Mouse (Mus musculus): Measurements from ENCODE around the gene Ibsp.

Ibsp gene

DNA sequence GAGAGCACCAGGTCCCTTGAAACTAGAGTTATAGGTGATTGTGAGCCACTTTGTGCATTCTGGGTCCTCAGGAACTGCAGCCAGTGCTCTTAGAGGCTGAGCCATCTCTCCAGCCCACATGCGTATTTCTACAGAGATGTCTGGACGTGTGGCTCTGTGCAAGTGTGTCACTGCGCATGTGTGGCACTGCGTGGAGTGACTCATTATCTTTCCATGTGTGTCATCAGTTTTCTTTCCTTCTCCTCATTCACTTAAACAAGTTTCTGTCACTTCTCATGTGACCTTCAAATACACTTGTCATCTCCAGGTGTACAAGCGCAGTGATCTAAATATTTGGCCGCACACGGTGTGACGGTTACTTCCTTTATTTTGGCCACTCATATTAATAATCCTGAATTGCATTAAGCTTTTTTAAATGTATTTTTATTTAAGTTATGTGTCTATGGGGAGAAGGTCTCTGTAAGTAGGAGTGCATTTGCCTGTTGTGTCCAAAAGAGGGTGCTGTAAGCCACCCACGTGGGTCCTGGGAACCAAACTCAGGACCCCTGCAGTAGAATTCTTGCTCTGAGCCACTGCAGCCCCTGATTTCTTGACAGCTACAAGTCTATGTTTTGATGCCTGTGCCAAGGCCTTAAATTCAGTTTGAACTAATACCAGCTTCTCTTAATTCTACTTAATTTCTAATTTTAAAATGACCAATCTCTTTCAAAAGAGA, 45.7 kb downstream of the Ibsp start:
- DNase-seq = no peak

- DNase-seq = no peak
Observed at GRCm38 (mm10) chr5:104345241-104345630, 46.3 kb downstream of the Ibsp start.

DNA sequence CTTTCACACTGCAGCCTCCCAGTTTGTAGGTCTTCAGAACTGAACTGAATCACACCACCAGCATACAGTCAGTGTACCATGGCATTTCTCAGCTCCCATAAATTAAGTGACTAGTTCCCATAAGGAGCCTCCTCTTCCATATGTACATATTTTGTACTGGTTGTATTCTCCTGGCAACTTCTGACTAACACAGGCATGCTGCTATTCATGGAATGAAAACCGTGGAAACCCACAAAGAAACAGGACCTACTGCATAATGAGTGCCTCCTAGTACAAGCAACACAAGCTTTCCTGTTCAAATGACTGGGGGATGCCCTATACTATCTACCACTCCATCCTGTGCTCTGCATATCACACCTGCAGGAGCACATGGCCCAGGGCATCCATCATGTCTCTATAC, 52.1 kb downstream of the Ibsp start:
- no peak for DNase-seq

DNA sequence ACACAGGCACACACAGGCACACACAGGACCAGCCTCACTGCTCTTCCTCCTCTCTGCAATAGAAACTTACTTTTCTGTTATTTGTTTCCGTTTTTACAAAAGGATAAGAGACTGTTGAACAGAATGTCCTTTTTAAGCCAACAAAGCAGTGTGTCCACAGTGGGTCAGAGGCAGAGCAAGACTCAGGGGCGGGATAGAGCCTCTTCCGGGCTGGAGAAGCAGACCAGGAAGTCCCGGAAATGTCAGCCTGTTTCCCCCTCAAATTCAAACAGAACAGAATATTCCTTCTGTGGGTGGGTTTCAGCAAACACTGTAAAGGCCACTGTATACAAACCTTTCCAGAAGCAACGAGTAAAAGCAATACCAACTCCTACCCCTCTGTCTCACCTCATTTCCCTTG, 52.9 kb downstream of the Ibsp start:
- DNase-seq = no peak

DNA sequence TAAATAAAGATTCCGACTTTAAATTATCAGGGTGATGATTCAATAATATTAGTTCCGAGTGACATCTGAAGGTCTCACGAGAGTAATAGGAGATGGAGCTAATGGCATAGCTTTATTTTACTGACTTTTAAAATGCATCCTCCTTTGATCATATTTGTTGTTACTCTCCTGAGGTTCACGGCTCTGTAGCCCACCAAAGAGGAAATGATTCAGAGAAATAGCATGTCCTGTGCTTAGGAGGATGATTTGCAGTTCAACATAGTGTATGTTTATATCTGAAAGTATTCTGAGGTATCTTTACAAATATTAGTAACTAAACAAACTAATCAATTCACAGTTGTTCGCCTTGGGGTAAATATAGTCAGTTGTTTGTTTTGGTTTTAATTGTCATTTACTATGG, 58.6 kb downstream of the Ibsp start:
- no peak for DNase-seq

DNA sequence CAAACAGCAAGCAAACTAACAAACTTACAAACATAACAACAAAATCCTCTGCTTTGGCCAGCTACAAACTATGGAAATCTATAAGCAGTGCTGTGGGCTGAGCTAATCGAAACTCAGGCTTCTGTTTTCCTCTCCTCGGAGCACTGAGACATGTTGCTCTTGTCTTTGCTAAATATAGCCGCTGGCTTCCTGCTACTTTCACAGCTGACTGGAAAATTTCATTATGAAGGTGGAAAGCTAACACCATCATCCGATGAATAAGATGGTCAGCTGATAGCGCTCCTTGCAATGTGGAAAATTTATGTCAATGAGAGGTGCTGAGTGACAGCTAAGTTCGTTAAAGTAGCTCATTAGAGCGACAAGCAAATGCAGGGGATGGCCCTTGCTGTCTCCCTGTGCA, 59.6 kb downstream of the Ibsp start:
- DNase-seq = no peak

- no peak for DNase-seq
Observed at GRCm38 (mm10) chr5:104359257-104359656, 60.3 kb downstream of the Ibsp start.
